Mouse (Mus musculus): ENCODE measurements around the gene Olfr765. TPM values are rescaled to one million over a fixed set of nuclear protein-coding genes. Genes with fewer than 3 reads are reported as not detected.

Gene Olfr765
- total and polyA plus RNA-seq, 3 experiments: not detected

DNA sequence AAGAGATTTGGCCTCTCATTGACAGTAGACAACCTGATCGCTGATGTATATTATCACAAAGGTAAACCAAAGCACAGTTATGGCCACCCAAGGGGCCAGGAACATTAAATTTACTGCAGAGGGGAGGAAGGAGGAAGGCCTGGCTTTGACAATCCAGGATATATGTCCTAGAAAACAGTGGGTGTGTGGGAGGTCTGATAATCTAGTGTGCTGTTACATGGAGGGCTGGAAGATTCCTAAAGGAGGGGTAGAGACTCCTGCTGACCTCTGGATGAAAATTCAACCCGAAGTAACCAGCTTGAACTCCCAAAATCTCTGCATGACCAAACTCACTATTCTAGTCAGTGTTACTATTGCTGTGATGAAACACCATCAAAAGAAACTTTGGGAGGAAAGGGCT, 21.5 kb downstream of the Olfr765 start:
- Histone ChIP-seq H3K27me3 (ENCODE audit: control insufficient read depth in 1 of 2, insufficient read depth in 2 of 2, low read length in 2 of 2) (no peaks in the 10 kb centered on the region), H3K9ac (ENCODE audit: control insufficient read depth, low read depth, low read length, poor library complexity, severe bottlenecking) (no peak overlapping the region), H3K79me2 (ENCODE audit: control insufficient read depth, insufficient read depth, low read length, poor library complexity) (no peaks in the 10 kb centered on the region), H3K9me3 (replicated peaks; ENCODE audit: insufficient read depth, low read length) (no peaks in the 10 kb centered on the region), H3K4me1 (ENCODE audit: control insufficient read depth in 1 of 2, insufficient read depth in 2 of 2, low read length in 2 of 2) (no peaks in the 10 kb centered on the region), H3K36me3 (ENCODE audit: control insufficient read depth in 1 of 2, insufficient read depth in 2 of 2, low read length in 2 of 2) (no peaks in the 10 kb centered on the region), H3K27ac (ENCODE audit: control insufficient read depth, low read depth, low read length) (no peak overlapping the region), H3K4me3 (ENCODE audit: control insufficient read depth in 1 of 2, insufficient read depth in 1 of 2, low read depth in 2 of 2, low read length in 2 of 2) (no peak overlapping the region)
- TF ChIP-seq ZC3H11A (IDR thresholded peaks at IDR 0.05; ENCODE audit: low read depth, low read length): no peak
- no peak for TF ChIP-seq MAZ (IDR thresholded peaks at IDR 0.05; ENCODE audit: low read depth, low read length)
- TF ChIP-seq TAL1 (IDR thresholded peaks at IDR 0.05; ENCODE audit: low read length): no peak
- TF ChIP-seq JUND (IDR thresholded peaks at IDR 0.05; ENCODE audit: low read depth, low read length): no peak
- no peak for TF ChIP-seq CTCF (IDR thresholded peaks at IDR 0.05 in 2 of 3, conservative IDR thresholded peaks at IDR 0.05 in 1 of 3; ENCODE audit: control insufficient read depth in 1 of 3, insufficient read depth in 1 of 3, low read depth in 2 of 3, low read length in 3 of 3, poor library complexity in 1 of 3, severe bottlenecking in 1 of 3)
- TF ChIP-seq USF1 (IDR thresholded peaks at IDR 0.05; ENCODE audit: low read depth, low read length): no peak
- TF ChIP-seq POLR2AphosphoS5 (IDR thresholded peaks at IDR 0.05; ENCODE audit: borderline replicate concordance, low read depth, low read length): no peak
- no peak for TF ChIP-seq KAT2A (conservative IDR thresholded peaks at IDR 0.05; ENCODE audit: low read depth, low read length)
- no peak for TF ChIP-seq RCOR1 (IDR thresholded peaks at IDR 0.05; ENCODE audit: low read depth, low read length)
- no peak for TF ChIP-seq MXI1 (IDR thresholded peaks at IDR 0.05; ENCODE audit: low read depth, low read length)
- TF ChIP-seq BHLHE40 (IDR thresholded peaks at IDR 0.05; ENCODE audit: borderline replicate concordance, low read depth, low read length): no peak
- TF ChIP-seq SIN3A (IDR thresholded peaks at IDR 0.05; ENCODE audit: low read length): no peak
- TF ChIP-seq ZKSCAN1 (IDR thresholded peaks at IDR 0.05; ENCODE audit: low read depth, low read length): no peak
- TF ChIP-seq ZNF384 (IDR thresholded peaks at IDR 0.05; ENCODE audit: low read depth, low read length): no peak
- no peak for TF ChIP-seq MYB (IDR thresholded peaks at IDR 0.05; ENCODE audit: low read depth, low read length)
- TF ChIP-seq RAD21 (IDR thresholded peaks at IDR 0.05; ENCODE audit: low read depth, low read length): no peak
- TF ChIP-seq CHD1 (IDR thresholded peaks at IDR 0.05; ENCODE audit: low read depth, low read length): no peak
- TF ChIP-seq USF2 (IDR thresholded peaks at IDR 0.05; ENCODE audit: borderline replicate concordance in 1 of 2, insufficient read depth in 1 of 2, low read depth in 1 of 2, low read length in 2 of 2): no peak
- no peak for TF ChIP-seq MEF2A (IDR thresholded peaks at IDR 0.05; ENCODE audit: extremely low read depth, insufficient replicate concordance, low read depth, low read length, poor library complexity, severe bottlenecking)
- no peak for TF ChIP-seq ZMIZ1 (IDR thresholded peaks at IDR 0.05; ENCODE audit: low read depth, low read length)
- DNase-seq (ENCODE audit: low read depth, low spot score): no peak

DNA sequence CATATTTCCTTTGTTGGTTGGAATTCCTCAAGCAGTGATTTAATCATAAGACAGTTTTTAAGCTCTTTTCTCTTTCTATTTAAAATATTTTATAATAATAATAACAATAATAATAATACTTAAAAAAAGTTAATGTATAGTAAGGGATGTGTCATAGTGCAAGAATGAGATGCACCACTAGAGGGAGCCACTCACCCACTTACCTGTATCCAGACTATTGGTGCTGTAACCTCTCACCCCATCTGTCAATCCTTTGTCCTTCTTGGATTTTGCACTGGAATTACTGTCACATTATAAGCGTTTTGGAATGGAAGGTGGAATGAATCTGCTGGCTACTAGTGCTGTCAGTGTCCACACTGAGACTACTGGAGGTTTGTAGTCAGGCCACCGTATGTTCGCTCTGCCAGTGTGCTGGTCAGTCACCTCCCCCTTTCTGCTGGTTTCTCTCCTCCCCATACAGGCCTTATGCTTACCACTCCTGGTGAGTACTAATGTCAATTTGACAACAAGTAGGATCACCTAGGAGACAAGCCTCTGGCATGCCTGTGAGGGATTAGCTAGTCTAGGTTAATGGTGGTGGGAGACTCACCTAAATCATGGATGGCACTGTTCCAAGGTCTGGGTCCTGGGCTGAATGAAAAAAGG, 23.7 kb downstream of the Olfr765 start:
- no peaks in the 10 kb centered on the region for H3K79me2 ChIP-seq (ENCODE audit: control insufficient read depth, insufficient read depth, low read length, poor library complexity)
- no peak overlapping the region for H3K27ac ChIP-seq (ENCODE audit: control insufficient read depth, low read depth, low read length)
- H3K4me3 ChIP-seq (ENCODE audit: control insufficient read depth in 1 of 2, insufficient read depth in 1 of 2, low read depth in 2 of 2, low read length in 2 of 2): no peak overlapping the region
- DNase-seq (ENCODE audit: low read depth, low spot score): peak; percentile 66
- no peaks in the 10 kb centered on the region for H3K27me3 ChIP-seq (ENCODE audit: control insufficient read depth in 1 of 2, insufficient read depth in 2 of 2, low read length in 2 of 2)
- no peaks in the 10 kb centered on the region for H3K9me3 ChIP-seq (replicated peaks; ENCODE audit: insufficient read depth, low read length)
- peak; percentile 64 for TF ChIP-seq SMC3 (IDR thresholded peaks at IDR 0.05; ENCODE audit: low read depth, low read length)
- TF ChIP-seq CTCF (IDR thresholded peaks at IDR 0.05 in 2 of 3, conservative IDR thresholded peaks at IDR 0.05 in 1 of 3; ENCODE audit: control insufficient read depth in 1 of 3, insufficient read depth in 1 of 3, low read depth in 2 of 3, low read length in 3 of 3, poor library complexity in 1 of 3, severe bottlenecking in 1 of 3): peak; percentile 70 to 84 (median 75)
- peak; percentile 47 for TF ChIP-seq ZC3H11A (IDR thresholded peaks at IDR 0.05; ENCODE audit: low read depth, low read length)
- no peak for TF ChIP-seq ZNF384 (IDR thresholded peaks at IDR 0.05; ENCODE audit: low read depth, low read length)
- TF ChIP-seq ELF1 (IDR thresholded peaks at IDR 0.05; ENCODE audit: low read depth, low read length): no peak
- TF ChIP-seq RAD21 (IDR thresholded peaks at IDR 0.05; ENCODE audit: low read depth, low read length): peak; percentile 89
- no peaks in the 10 kb centered on the region for H3K4me1 ChIP-seq (ENCODE audit: control insufficient read depth in 1 of 2, insufficient read depth in 2 of 2, low read length in 2 of 2)
- no peaks in the 10 kb centered on the region for H3K36me3 ChIP-seq (ENCODE audit: control insufficient read depth in 1 of 2, insufficient read depth in 2 of 2, low read length in 2 of 2)
- H3K9ac ChIP-seq (ENCODE audit: control insufficient read depth, low read depth, low read length, poor library complexity, severe bottlenecking): no peak overlapping the region

All from MEL (cell line).